Mouse (Mus musculus): ENCODE data around the gene Tmem269.

GRCm38 (mm10) chr4:119183525-119183924 is 34.5 kb downstream of the Tmem269 start:
- TF ChIP-seq CTCF (IDR thresholded peaks at IDR 0.05; ENCODE audit: borderline replicate concordance, insufficient read depth, low read length) (no peak), POLR2A (IDR thresholded peaks at IDR 0.05; ENCODE audit: low read depth, low read length) (no peak)
